16 mouse cellular contexts compared by ENCODE assay signal in genomic region chr11:80104407-80104806, GRCm38 (mm10).
"Had no signal": no experiment of that assay in that cellular context is flagged by ENCODE, and none has a peak within 500 bp of the region (broad histone marks: within the 10 kb centered on the region; RNA-seq: fewer than 3 reads in every experiment).

No protein-coding gene starts in this region.

- DNase-seq: retina, postnatal 1 day; right cerebral cortex, adult 18-20 months; right cerebral cortex, postnatal 14 days; right cerebral cortex, postnatal 25 days; right cerebral cortex, postnatal 4 days; spleen, adult 18-20 months; thymus, adult 18-20 months; thymus, adult 2 months; thymus, postnatal 14 days; thymus, postnatal 25 days; thymus, postnatal 36 days; thymus, postnatal 4 days had no signal

- H3K27ac ChIP-seq: neural tube, embryonic 13.5 days; neural tube, embryonic 15.5 days; stomach, embryonic 15.5 days; stomach, postnatal 0 days had no signal

- H3K4me3 ChIP-seq: neural tube, embryonic 13.5 days; neural tube, embryonic 15.5 days; stomach, embryonic 15.5 days had no signal

- H3K9ac ChIP-seq: neural tube, embryonic 13.5 days; neural tube, embryonic 15.5 days; stomach, embryonic 15.5 days had no signal

- H3K9me3 ChIP-seq: neural tube, embryonic 13.5 days; neural tube, embryonic 15.5 days; stomach, embryonic 15.5 days had no signal

- H3K27me3 ChIP-seq: neural tube, embryonic 13.5 days; neural tube, embryonic 15.5 days; stomach, embryonic 15.5 days had no signal

- H3K4me1 ChIP-seq: neural tube, embryonic 13.5 days; neural tube, embryonic 15.5 days; stomach, embryonic 15.5 days had no signal
